Mouse (Mus musculus): ENCODE measurements around the gene Iqcf1. TPM values are rescaled to one million over a fixed set of nuclear protein-coding genes. Genes with fewer than 3 reads are reported as not detected.

Gene Iqcf1
- total RNA-seq (2023) = not detected

DNA sequence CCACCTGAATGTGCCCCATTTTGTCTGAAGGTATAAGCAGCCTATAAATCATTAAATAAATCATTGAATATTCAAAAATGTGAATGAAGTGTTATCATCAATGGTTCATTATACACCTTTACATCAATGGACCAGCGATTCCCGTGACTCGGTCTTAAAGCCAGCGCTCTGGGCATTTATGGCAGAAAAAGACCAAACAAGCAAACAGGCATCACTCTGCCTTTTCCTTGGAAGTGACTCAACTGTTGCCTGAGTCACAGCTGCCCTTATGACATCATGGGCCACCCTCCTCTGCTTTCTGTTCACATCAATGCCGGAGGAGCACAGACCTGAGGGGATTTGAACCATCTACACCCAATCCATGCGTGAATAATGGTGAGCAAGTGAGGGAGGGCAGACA is at the start of gene Iqcf1:
Iqcf1 (plus strand) TSS at position 301 of the 400 bp plus-strand sequence.

GRCm38 (mm10) chr9:106453271-106454070 is 46.3 kb upstream of the Iqcf1 start, which contains the start of gene Pcbp4:
Gene Pcbp4 (plus strand): TSS chr9:106453291.

DNA sequence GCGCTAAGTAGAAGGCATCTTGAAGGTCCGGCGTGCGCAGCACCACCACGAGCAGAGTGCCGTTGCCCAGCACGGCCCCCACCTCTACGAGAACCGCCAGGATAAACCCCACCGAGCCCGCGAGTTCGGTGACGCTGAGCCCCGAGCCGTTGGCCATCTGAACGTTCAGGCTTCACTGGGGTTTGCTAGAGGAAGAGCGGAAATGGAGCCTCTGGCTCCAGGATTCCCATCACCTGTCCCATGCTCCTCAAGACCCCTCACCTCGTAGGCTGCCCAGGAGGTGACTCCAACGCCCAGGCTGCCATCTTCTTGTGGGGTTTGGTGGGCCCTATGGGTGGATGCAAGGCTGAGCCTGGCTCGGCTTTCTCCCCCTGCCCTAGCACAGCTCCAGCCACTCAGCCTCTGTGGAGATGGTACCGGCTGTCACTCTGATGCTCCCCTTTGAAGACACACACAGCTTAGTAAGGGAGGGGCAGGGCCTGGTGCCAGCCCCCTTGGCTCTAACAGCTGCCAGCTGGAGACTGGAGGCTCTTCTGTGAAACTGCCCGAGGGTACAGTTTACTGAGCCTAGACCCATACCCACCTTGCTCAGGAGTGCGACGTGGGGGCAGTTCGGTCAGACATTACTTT is 34.1 kb upstream of the Iqcf1 start, which contains the start of gene Gpr62:
Gpr62 (minus strand) TSS at position 368 of the 630 bp plus-strand sequence.

GRCm38 (mm10) chr9:106475663-106476001 is 24.1 kb upstream of the Iqcf1 start, which contains the start of gene Rrp9:
Gene Rrp9 (plus strand): TSS chr9:106475963.

GRCm38 (mm10) chr9:106476924-106477484 is 22.8 kb upstream of the Iqcf1 start, which contains the start of gene Parp3:
Gene Parp3 (minus strand): TSS chr9:106476949.

GRCm38 (mm10) chr9:106514273-106514672 is 14.5 kb downstream of the Iqcf1 start, which contains the start of gene Iqcf5:
Gene Iqcf5 (plus strand): TSS chr9:106514573.

Other genes with a start within 250 kb of the Iqcf1 start
- 10 to 100 TPM; 17.3 to 17.5 TPM for gene Poc1a, start 218.9 kb upstream of the Iqcf1 start, total RNA-seq (2023)
- gene Dusp7, start 131.3 kb upstream of the Iqcf1 start, total RNA-seq (2023) = 10 to 100 TPM; 22.1 to 25.2 TPM
- 100 to 1,000 TPM; 320 to 397 TPM for gene Rpl29, start 70.5 kb upstream of the Iqcf1 start, total RNA-seq (2023)
- gene Acy1, start 61.6 kb upstream of the Iqcf1 start, total RNA-seq (2023) = 1 to 10 TPM; 4.6 to 5.3 TPM
- gene Abhd14b, start 52.5 kb upstream of the Iqcf1 start, total RNA-seq (2023) = 1 to 10 TPM; 1.2 to 1.3 TPM
- gene Abhd14a, start 52.3 kb upstream of the Iqcf1 start, total RNA-seq (2023) = 1 to 10 TPM; 1.8 to 1.9 TPM
- gene Pcbp4, start 46.7 kb upstream of the Iqcf1 start, total RNA-seq (2023) = 1 to 10 TPM; 1.6 to 2.2 TPM
- gene Gpr62, start 34.0 kb upstream of the Iqcf1 start, total RNA-seq (2023) = not detected
- gene Rrp9, start 24.0 kb upstream of the Iqcf1 start, total RNA-seq (2023) = 10 to 100 TPM in 1 of 2 experiments, 1 to 10 TPM in 1; 8.3 to 13.0 TPM
- 10 to 100 TPM; 12.8 to 18.8 TPM for gene Parp3, start 23.0 kb upstream of the Iqcf1 start, total RNA-seq (2023)
- gene Iqcf5, start 14.6 kb downstream of the Iqcf1 start, total RNA-seq (2023) = not detected
- gene Iqcf3, start 61.7 kb downstream of the Iqcf1 start, total RNA-seq (2023) = not detected
- not detected for gene Iqcf4, start 71.0 kb downstream of the Iqcf1 start, total RNA-seq (2023)
- gene Iqcf6, start 126.6 kb downstream of the Iqcf1 start, total RNA-seq (2023) = not detected
- gene Grm2, start 156.1 kb downstream of the Iqcf1 start, total RNA-seq (2023) = not detected
- gene Tex264, start 186.0 kb downstream of the Iqcf1 start, total RNA-seq (2023) = 1 to 10 TPM; 6.7 to 7.8 TPM

All from neutrophil, adult 83 days (primary cell).